Mouse (Mus musculus): ENCODE data around the gene Dmrt3. TPM values are rescaled to one million over a fixed set of nuclear protein-coding genes. Genes with fewer than 3 reads are reported as not detected.

The Dmrt3 gene
- polyA plus RNA-seq, 1 experiment from 2014 or later: 2.2 TPM

GRCm38 (mm10) chr19:25635622-25636244, 25.6 kb downstream of the Dmrt3 start:
- H3K9me3 ChIP-seq (ENCODE audit: control insufficient read depth, low read length): no peaks in the 10 kb centered on the region
- H3K36me3 ChIP-seq (ENCODE audit: control insufficient read depth, insufficient read depth, low read length): no peaks in the 10 kb centered on the region
- WGBS: 14% methylated on average over 22 of the region's 22 CpGs
- DNase-seq (ENCODE audit: low spot score): peak; percentile 82
- no peak overlapping the region for H3K27ac ChIP-seq (replicated peaks; ENCODE audit: low read depth, low read length)
- peak overlapping the region; percentile 56 for H3K4me2 ChIP-seq (ENCODE audit: low read depth, low read length)
- no peaks in the 10 kb centered on the region for H3K4me1 ChIP-seq (ENCODE audit: control insufficient read depth, insufficient read depth, low read length)
- no peaks in the 10 kb centered on the region for H3K27me3 ChIP-seq (replicated peaks; ENCODE audit: control insufficient read depth, insufficient read depth, low read length)
- H3K4me3 ChIP-seq (ENCODE audit: low read depth, low read length): peak overlapping the region; percentile 35
- H3K9ac ChIP-seq (ENCODE audit: low read depth, low read length): peak overlapping the region; percentile 49
- peak; percentile 71; the same call in 1 of the 2 replicates for ATAC-seq (ENCODE audit: low read depth)

- no peak overlapping the region for H3K9ac ChIP-seq (ENCODE audit: low read depth, low read length)
- no peak for ATAC-seq (ENCODE audit: low read depth)
- H3K27ac ChIP-seq (replicated peaks; ENCODE audit: low read depth, low read length): no peak overlapping the region
- no peak overlapping the region for H3K4me2 ChIP-seq (ENCODE audit: low read depth, low read length)
- no peaks in the 10 kb centered on the region for H3K9me3 ChIP-seq (ENCODE audit: control insufficient read depth, low read length)
- 80% methylated on average over 11 of the region's 11 CpGs for WGBS
- H3K4me3 ChIP-seq (ENCODE audit: low read depth, low read length): no peak overlapping the region
- H3K27me3 ChIP-seq (replicated peaks; ENCODE audit: control insufficient read depth, insufficient read depth, low read length): no peaks in the 10 kb centered on the region
- no peaks in the 10 kb centered on the region for H3K36me3 ChIP-seq (ENCODE audit: control insufficient read depth, insufficient read depth, low read length)
- DNase-seq (ENCODE audit: low spot score): no peak
- no peaks in the 10 kb centered on the region for H3K4me1 ChIP-seq (ENCODE audit: control insufficient read depth, insufficient read depth, low read length)
Observed at GRCm38 (mm10) chr19:25638766-25639361, 28.8 kb downstream of the Dmrt3 start.

- Histone ChIP-seq H3K27ac (replicated peaks; ENCODE audit: low read depth, low read length) (no peak overlapping the region), H3K4me1 (ENCODE audit: control insufficient read depth, insufficient read depth, low read length) (no peaks in the 10 kb centered on the region), H3K9me3 (ENCODE audit: control insufficient read depth, low read length) (no peaks in the 10 kb centered on the region), H3K27me3 (replicated peaks; ENCODE audit: control insufficient read depth, insufficient read depth, low read length) (no peaks in the 10 kb centered on the region), H3K4me2 (ENCODE audit: low read depth, low read length) (no peak overlapping the region), H3K36me3 (ENCODE audit: control insufficient read depth, insufficient read depth, low read length) (no peaks in the 10 kb centered on the region), H3K9ac (ENCODE audit: low read depth, low read length) (no peak overlapping the region), H3K4me3 (ENCODE audit: low read depth, low read length) (no peak overlapping the region)
- 89% methylated on average over 6 of the region's 6 CpGs for WGBS
- DNase-seq (ENCODE audit: low spot score) (no peak), ATAC-seq (ENCODE audit: low read depth) (no peak)
Observed at GRCm38 (mm10) chr19:25641786-25642185, 31.7 kb downstream of the Dmrt3 start.

GRCm38 (mm10) chr19:25647136-25647535, 37.0 kb downstream of the Dmrt3 start:
- H3K4me2 ChIP-seq (ENCODE audit: low read depth, low read length): no peak overlapping the region
- no peak overlapping the region for H3K27ac ChIP-seq (replicated peaks; ENCODE audit: low read depth, low read length)
- H3K4me3 ChIP-seq (ENCODE audit: low read depth, low read length): no peak overlapping the region
- no peak overlapping the region for H3K9ac ChIP-seq (ENCODE audit: low read depth, low read length)
- H3K27me3 ChIP-seq (replicated peaks; ENCODE audit: control insufficient read depth, insufficient read depth, low read length): no peaks in the 10 kb centered on the region
- DNase-seq (ENCODE audit: low spot score) (no peak), ATAC-seq (ENCODE audit: low read depth) (no peak)
- H3K36me3 ChIP-seq (ENCODE audit: control insufficient read depth, insufficient read depth, low read length): no peaks in the 10 kb centered on the region
- WGBS: 69% methylated on average over 3 of the region's 3 CpGs
- no peaks in the 10 kb centered on the region for H3K4me1 ChIP-seq (ENCODE audit: control insufficient read depth, insufficient read depth, low read length)
- H3K9me3 ChIP-seq (ENCODE audit: control insufficient read depth, low read length): no peaks in the 10 kb centered on the region

GRCm38 (mm10) chr19:25648701-25649100, 38.6 kb downstream of the Dmrt3 start:
- Histone ChIP-seq H3K27ac (replicated peaks; ENCODE audit: low read depth, low read length) (no peak overlapping the region), H3K36me3 (ENCODE audit: control insufficient read depth, insufficient read depth, low read length) (no peaks in the 10 kb centered on the region), H3K4me2 (ENCODE audit: low read depth, low read length) (no peak overlapping the region), H3K9me3 (ENCODE audit: control insufficient read depth, low read length) (no peaks in the 10 kb centered on the region), H3K4me3 (ENCODE audit: low read depth, low read length) (no peak overlapping the region), H3K9ac (ENCODE audit: low read depth, low read length) (no peak overlapping the region), H3K27me3 (replicated peaks; ENCODE audit: control insufficient read depth, insufficient read depth, low read length) (no peaks in the 10 kb centered on the region), H3K4me1 (ENCODE audit: control insufficient read depth, insufficient read depth, low read length) (no peaks in the 10 kb centered on the region)
- DNase-seq (ENCODE audit: low spot score) (no peak), ATAC-seq (ENCODE audit: low read depth) (no peak)
- 75% methylated on average over 4 of the region's 4 CpGs for WGBS

- H3K4me1 ChIP-seq (ENCODE audit: control insufficient read depth, insufficient read depth, low read length): peaks cover 7% of the 10 kb centered on the region
- no peaks in the 10 kb centered on the region for H3K36me3 ChIP-seq (ENCODE audit: control insufficient read depth, insufficient read depth, low read length)
- H3K27ac ChIP-seq (replicated peaks; ENCODE audit: low read depth, low read length): no peak overlapping the region
- no peak overlapping the region for H3K4me3 ChIP-seq (ENCODE audit: low read depth, low read length)
- whole genome bisulfite sequencing: 72% methylated on average over 10 of the region's 10 CpGs
- no peak overlapping the region for H3K4me2 ChIP-seq (ENCODE audit: low read depth, low read length)
- no peaks in the 10 kb centered on the region for H3K27me3 ChIP-seq (replicated peaks; ENCODE audit: control insufficient read depth, insufficient read depth, low read length)
- ATAC-seq (ENCODE audit: low read depth): no peak
- no peaks in the 10 kb centered on the region for H3K9me3 ChIP-seq (ENCODE audit: control insufficient read depth, low read length)
- no peak overlapping the region for H3K9ac ChIP-seq (ENCODE audit: low read depth, low read length)
- DNase-seq (ENCODE audit: low spot score): no peak
Observed at GRCm38 (mm10) chr19:25650474-25650873, 40.4 kb downstream of the Dmrt3 start.

- Histone ChIP-seq H3K4me1 (ENCODE audit: control insufficient read depth, insufficient read depth, low read length) (peaks cover 7% of the 10 kb centered on the region), H3K36me3 (ENCODE audit: control insufficient read depth, insufficient read depth, low read length) (no peaks in the 10 kb centered on the region), H3K9ac (ENCODE audit: low read depth, low read length) (no peak overlapping the region), H3K9me3 (ENCODE audit: control insufficient read depth, low read length) (no peaks in the 10 kb centered on the region), H3K27me3 (replicated peaks; ENCODE audit: control insufficient read depth, insufficient read depth, low read length) (peaks cover 5% of the 10 kb centered on the region; the same call in 1 of the 2 replicates), H3K4me2 (ENCODE audit: low read depth, low read length) (no peak overlapping the region), H3K27ac (replicated peaks; ENCODE audit: low read depth, low read length) (no peak overlapping the region), H3K4me3 (ENCODE audit: low read depth, low read length) (no peak overlapping the region)
- DNase-seq (ENCODE audit: low spot score): no peak
- 64% methylated on average over 5 of the region's 5 CpGs for WGBS
- no peak for ATAC-seq (ENCODE audit: low read depth)
Observed at GRCm38 (mm10) chr19:25652560-25652959, 42.5 kb downstream of the Dmrt3 start.

GRCm38 (mm10) chr19:25654034-25654749, 44.1 kb downstream of the Dmrt3 start:
- Histone ChIP-seq H3K4me1 (ENCODE audit: control insufficient read depth, insufficient read depth, low read length) (peaks cover 7% of the 10 kb centered on the region), H3K27me3 (replicated peaks; ENCODE audit: control insufficient read depth, insufficient read depth, low read length) (peaks cover 5% of the 10 kb centered on the region; the same call in 1 of the 2 replicates), H3K27ac (replicated peaks; ENCODE audit: low read depth, low read length) (peak overlapping the region; percentile 58; the same call in 1 of the 2 replicates), H3K36me3 (ENCODE audit: control insufficient read depth, insufficient read depth, low read length) (no peaks in the 10 kb centered on the region), H3K4me3 (ENCODE audit: low read depth, low read length) (no peak overlapping the region), H3K4me2 (ENCODE audit: low read depth, low read length) (0 out of 2 replicates have a peak overlapping the region, but pooled peaks have one; percentile 0), H3K9me3 (ENCODE audit: control insufficient read depth, low read length) (no peaks in the 10 kb centered on the region), H3K9ac (ENCODE audit: low read depth, low read length) (no peak overlapping the region)
- 31% methylated on average over 12 of the region's 12 CpGs for WGBS
- ATAC-seq (ENCODE audit: low read depth) (peak; percentile 85), DNase-seq (ENCODE audit: low spot score) (peak; percentile 87)
